Mouse (Mus musculus): Measurements from ENCODE around the gene Adipor2.

- no peak for TF ChIP-seq CTCF (IDR thresholded peaks at IDR 0.05; ENCODE audit: insufficient read depth, low read depth, low read length)
- no peak for TF ChIP-seq POLR2A (IDR thresholded peaks at IDR 0.05; ENCODE audit: insufficient read depth, low read depth, low read length)
Observed at GRCm38 (mm10) chr6:119338121-119338912, 79.2 kb downstream of the Adipor2 start.
